Mouse (Mus musculus): ENCODE measurements around the gene Trim47.
A peak's percentile ranks its signal among the peaks of the same experiment; 100 is the strongest.

Trim47 gene

DNA sequence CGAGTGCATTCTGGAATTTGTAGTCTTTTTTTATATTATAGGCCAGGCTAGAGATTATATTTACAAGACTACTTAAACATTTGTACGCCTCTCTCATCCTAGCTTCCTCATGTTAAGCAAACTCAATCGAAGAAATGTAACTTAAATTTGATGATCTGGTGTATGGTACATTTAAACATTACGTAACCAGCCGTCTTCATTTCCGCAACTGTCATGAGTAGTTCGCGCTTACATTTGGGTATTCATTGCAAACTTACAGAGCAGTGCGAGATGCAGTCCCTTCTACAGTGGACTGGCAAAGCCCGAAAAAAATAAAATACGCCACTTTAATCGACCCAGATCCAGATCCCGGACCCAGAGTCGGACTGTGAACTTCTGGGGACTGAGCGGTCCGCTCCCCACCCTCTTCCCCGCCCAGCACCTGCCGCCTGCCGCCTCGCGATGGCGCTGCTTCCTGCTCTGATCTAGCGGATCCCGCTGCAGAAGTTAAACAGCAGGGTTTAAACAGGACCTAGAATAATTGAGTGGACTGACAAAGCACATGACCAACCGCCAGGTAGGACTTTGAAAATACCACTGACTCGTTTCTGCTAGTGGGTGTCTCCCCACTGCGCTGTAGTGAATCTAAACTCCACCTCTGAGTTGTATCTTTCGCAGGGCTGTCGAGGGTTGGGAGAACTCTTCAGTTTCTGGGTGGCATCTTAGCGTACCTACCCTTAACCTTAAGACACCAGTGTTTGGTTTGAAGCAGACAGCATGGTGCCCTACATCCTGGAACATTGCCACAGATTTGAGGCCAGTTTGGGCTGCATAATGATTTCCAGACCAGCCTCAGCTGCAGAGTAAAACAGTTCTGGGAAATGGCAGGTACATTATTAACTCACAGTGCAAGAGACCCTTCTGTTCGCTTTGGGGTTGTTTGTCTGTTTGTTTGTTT, 39.5 kb downstream of the Trim47 start:
- DNase-seq: peak; percentile 92 to 94

DNA sequence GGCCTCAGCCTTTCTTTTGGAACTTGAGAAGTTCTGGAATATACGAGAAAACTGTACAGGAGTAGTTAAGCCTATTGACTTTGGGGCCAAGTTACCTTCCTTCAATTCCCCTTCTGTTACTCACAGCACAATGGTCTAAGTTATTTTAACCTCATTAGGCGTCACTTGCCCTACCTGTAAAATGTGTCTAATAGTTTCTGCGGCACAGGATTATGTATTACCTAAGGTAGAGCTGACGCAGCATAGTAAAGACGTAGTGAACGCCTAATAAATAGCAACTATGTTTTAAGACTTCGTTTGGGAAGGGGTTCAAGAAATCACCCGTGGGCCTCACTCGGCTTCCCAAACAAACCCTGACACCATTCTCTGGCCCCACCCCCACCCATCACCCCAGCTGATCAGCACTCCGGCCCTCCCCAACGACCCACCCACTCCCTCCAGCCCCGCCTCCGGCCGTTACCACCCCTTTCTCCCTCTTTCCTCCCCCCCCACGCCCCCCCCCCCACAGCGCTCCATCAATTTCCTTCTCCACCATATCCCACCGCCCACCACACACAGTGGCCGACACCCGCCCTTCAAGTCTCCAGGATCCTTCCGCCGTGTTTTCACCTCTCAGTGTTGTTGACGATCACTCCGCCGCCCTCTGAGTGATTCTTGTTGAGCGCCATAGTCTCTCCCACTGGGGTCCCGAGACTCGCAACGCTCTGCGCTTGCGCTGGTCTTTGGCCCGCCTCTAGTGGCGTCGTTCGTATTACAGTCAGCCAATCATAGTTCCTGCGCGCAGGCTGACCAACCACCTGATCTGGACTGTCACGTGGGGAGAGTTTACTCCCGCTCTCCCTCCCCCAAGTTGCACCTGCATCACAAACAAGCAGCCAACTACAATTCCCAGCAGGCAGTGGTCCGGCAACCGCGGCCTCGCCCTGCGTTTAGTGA, 40.5 kb downstream of the Trim47 start, which contains the start of gene Wbp2:
Wbp2 (minus strand) TSS at position 738 of the 936 bp plus-strand sequence.
- peak; percentile 94 to 99 for DNase-seq

DNA sequence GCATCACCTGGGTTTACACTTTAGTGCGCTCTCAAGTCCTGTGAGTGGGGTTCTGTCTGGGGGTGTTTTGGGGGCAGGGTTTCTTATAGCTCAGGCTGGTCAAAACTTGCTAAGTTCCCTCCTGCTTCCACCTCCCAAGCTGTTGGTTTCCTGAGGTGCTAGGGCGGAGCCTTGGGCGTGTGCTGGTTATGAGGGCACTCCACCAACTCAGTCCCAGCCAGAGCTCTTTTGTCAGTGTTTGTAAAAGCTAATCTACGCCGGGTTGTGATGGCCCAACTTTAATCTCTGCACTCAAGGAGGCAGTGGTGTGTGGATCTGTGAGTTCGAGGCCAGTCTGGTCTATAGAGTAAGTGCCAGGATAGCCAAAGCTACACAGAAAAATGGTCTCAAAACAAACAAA, 42.8 kb downstream of the Trim47 start:
- no peak for DNase-seq

DNA sequence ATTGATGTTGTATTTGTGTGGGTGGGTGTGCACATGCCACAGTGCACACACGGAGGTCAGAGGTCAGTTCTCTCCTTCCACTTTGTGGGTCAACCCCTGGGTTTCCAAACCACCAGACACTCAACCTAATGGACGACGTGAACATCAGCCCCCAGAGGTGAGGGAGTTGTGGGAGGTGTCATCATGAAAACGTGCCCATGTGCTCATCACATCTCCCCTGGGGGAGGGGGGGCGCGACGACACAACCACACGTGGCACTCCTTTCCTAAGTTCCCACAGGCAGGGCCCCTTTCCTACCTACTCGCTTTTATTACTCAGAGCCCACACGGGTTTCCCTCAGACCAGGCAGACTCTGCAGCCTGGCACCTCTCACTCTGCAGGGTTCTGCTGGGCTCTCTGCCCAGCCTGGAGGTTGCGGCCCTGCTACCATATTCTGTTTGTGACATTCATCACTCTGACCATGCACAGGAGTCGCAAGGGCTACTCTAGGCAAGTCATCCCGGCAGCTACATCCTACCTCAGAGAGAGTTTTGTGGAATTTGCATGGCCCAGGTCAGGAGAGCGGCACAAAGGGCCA, 43.8 kb downstream of the Trim47 start:
- DNase-seq: peak in 1 of 2 experiments; percentile 37

DNA sequence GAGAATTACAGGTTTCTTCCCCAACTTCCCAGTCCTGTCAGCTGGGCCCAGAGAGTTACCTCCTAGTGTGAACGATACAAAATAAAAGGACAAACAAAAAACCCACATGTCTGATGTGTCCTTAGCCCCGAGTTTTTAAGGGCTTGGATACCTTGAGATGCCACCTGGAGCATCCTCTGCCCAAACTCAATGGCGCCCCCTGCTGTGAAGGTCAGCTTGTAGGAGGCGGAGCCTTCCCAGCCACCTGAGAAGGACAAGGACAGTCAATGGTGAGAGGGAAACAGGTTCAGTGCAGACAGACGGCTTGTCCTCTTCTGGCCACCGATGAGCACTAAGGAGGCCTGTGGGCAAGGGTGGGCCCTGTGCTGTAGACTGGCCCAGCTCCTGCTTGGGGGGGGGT, 45.9 kb downstream of the Trim47 start:
- peak; percentile 79 to 80 for DNase-seq

DNA sequence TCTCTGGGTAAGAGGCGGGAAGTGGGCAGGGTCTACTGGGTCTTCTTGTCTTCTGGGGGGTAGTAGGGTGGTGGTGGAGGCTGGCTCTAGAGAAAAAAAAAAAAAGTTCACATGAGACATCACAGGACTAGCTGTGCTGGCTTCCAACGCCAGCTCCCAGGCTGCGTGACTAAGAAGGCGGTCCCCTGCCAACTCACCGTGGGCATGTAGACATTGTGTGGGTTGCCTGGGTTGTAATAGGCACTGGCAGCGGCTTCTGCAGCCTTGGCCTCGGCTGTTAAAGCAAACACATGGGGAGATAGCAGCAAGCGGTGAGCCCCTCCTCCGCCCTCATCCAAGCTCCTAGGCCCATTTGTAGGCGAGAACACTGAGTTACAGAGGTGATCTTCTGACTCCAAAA, 47.5 kb downstream of the Trim47 start:
- DNase-seq: peak; percentile 62 to 66

DNA sequence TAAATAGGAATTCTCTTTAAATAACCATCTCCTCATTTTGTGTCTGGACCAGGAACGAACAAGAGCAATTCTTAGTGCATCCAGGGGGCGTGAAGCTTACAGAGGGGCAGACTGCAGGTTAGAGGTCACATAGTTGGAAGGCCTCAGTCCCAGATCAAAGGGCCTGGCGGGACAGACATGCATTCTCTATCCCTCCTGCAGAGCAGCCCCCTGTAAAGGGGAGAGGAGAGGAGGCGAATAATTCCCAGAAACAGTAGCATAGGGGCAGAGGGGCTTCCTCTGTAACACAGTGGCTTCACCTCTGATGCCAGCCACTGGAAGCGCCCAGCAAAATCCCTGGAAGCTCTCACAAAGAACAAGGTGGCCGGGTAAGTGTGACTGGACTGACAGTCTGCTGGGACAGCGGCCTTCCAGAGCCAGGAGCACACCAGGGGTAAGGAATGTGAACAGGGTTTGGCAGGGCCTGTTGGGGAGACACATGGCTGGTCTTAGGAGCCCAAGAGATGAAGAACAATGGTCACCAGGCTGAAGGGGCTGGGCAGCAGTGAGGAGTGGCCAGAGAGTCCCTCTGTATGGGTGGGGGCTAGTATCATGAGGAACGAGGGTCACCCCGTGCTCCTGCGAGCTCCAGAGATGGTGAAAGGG, 48.2 kb downstream of the Trim47 start:
- peak in 1 of 2 experiments; percentile 36 for DNase-seq

DNA sequence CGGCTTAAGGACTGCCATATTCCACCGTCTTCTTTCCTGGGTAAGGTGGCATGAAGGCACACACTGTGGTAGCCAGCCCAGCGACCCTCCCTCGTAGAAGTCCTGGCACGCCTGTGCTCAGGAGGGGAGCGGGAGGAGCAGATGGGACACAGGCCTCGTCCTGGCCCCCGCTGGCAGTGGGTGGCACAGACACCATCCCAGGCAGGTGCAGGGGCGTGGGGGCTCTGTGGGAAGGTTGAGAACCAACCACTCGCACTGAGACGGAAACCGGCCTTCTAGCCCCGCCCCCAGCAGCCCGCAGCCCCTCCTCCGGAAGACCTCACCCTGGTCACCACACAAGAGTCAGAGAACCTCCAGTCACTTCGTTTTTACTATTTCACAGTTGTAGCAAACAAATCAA, 48.8 kb downstream of the Trim47 start:
- DNase-seq: no peak

DNA sequence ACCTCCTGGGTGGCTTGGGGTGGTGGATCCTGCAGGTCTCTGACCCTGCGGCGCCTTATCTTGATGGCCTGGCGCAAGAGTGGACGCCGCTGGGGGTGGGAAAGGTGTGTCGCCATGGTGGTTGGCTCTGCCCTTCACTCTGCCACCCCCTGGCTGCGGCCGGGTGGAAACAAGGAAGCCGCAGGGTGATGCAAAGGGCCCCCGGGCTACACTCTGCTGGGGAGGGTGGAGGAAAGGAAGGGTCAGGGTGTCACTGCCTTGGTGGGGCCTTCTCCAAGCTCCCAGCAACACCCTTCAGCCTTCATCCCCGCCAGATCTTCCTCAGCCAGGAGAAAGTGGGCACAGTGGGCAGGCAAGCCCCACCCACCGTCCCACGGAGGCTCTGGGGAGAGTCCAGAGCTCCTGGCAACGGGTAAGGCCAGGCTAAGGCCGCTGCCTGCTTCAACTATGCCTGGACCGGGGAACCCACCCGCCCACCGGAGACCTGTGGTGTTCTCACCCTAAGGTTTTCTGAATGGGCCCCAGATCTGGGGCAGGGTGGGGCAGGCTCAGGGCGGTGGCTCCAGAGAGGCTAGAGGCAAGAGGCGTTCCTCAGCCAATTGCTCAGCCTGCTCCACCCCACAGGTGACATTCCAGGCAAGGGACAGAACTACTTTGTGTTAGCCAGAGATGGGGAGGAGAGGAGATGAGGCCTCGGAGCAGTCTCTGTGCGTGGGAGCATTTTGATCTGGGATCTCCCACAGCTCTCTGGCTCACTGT, 49.4 kb downstream of the Trim47 start, which contains the start of gene Unc13d:
Unc13d (minus strand) TSS at position 516 of the 759 bp plus-strand sequence.
- peak in 1 of 2 experiments; percentile 42 for DNase-seq

DNA sequence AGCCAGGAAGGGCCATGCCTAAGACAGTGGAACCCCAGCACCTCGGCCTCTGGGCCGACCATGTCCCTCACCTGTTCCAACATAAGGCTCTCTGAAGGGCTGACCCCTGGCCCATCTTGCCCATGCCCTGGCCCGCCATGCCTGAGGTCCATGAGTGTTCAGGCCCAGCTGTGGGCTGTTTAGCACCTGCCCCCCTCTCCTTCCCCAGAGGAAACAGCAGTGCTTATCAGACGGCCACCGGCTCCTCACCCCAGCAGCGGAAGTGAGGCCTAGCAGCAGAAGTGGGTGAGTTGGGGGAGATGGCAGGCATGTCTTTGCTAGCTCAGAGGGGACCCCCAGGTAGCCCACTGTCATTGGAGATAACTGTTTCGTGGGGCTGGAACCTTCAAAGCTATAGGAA, 50.2 kb downstream of the Trim47 start:
- peak in 1 of 2 experiments; percentile 17 for DNase-seq

DNA sequence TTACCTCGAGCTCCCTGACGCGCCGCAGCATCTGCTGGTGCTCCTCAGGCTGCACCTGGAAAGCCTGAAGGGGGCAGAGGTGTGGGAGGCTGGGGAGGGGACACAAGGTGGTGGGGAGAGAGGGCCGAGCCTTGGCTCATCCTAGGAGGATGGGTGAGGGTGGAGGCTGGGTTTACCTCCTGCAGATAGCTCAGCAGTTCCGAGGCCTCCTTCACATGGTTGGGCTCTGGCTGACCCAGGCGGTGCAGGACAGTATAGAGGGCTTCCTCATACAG, 50.8 kb downstream of the Trim47 start:
- peak in 1 of 2 experiments; percentile 5 for DNase-seq

DNA sequence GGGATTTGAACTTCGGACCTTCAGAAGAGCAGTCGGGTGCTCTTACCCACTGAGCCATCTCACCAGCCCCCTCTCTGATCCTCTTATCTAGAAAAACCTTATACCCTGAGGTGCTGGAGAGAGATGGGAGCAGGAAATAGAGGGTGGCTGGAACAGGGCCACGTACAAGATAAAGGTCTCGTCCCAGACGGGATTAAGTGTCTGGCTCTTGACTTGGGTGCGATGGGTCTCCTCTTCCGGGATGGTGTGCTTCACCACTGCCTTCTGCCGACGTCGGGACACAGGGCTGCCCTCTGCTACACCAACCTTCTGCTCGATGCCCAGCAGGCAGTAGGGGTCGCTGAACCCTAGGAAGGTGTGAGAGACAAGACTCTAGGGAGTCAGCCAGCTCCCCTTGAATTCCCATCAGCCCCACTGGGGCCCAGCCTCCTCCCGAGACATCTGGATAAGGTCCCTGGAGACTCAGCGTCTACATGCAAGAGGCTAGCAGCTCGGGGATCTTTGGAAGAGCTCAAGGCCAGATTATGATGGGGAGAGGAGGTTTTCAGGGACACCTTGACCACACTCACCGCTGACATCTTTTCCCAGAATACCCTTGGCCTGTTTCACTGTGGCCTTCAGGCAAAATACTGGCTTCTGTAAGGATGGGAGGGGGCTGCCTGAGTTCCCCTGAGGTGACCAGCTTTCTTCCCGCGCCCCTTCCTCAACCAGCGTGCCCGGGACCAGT, 51.3 kb downstream of the Trim47 start:
- no peak for DNase-seq

DNA sequence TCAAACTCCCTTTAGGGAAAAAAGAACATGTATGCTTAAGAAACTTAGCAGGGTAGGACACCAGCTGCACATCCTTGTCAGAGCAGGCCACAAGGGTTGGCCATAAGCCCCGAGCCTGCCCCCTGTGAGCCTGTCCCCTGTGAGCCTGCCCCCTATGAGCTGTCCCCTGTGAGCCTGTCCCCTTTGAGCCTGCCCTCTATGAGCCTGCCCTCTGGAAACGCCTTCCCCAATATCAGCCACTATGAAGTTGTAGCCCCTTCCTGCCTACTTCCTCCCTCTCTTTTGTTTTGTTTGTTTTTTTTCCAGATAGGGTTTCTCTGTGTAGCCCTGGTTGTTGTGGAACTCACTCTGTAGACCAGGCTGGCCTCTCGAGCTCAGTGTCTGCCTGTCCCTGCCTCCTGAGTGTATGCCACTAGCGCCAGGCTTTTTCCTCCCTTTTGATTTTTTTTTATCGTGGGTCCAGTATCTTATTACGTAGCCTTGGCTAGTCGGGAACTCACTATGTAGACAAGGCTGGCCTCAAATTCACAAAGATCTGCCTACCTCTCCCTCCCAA, 52.5 kb downstream of the Trim47 start:
- DNase-seq: no peak

DNA sequence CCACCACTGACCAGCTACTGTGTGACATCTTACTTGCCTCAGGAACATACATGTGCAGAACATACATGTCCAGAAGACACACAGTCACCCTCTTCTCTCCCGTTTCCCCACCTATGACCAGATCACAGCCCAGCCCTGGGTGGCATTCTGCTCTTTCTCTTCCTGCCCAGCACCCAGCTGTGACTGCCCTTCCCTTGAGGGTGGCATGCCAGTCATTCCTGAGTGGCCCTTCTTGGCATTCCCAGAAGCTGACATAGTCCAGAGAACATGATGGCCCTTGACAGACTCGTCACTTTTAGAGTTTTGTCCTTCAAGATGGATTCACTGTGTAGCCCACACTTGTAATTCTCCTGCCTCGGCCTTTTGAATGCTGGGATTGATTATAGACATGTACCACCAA, 54.4 kb downstream of the Trim47 start:
- DNase-seq: no peak

DNA sequence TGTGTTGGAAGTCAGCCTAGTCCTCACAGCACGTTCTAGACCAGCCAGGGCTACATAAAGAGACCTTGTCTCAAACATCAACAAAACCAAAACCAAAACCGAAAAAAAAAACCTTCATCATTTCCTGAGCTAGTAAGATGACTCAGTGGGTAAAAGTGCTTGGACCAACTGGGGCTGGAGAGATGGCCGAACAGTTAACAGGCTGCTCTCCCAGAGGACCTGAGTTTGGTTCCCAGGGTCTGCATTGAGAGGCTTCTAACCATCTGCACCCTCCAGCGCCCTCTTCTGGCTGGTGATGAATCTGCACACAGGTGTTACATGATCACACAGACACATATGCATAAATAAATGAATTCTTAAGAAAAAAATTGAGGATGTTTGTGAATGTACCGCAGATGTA, 55.5 kb downstream of the Trim47 start:
- DNase-seq: no peak

DNA sequence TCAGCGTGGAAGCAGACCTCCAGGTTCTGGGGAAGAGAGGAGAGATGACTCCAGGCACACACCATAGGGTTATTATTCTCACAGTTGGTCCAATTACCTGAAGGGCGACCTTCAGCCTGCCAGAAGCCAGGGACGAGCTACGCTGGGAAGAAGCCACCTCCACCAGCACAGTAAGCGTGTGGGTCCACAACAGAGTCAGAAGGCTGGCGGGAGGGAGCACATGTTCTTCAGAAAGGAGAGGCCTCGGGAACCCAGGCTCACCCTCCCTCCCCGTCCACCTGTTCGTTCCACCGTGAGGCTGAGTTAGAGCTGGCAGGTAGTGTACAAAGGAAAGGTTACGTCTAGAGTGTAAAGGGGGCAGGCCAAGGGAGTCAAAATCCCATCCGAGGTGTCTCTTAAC, 61.7 kb downstream of the Trim47 start:
- peak in 1 of 2 experiments; percentile 44 for DNase-seq

DNA sequence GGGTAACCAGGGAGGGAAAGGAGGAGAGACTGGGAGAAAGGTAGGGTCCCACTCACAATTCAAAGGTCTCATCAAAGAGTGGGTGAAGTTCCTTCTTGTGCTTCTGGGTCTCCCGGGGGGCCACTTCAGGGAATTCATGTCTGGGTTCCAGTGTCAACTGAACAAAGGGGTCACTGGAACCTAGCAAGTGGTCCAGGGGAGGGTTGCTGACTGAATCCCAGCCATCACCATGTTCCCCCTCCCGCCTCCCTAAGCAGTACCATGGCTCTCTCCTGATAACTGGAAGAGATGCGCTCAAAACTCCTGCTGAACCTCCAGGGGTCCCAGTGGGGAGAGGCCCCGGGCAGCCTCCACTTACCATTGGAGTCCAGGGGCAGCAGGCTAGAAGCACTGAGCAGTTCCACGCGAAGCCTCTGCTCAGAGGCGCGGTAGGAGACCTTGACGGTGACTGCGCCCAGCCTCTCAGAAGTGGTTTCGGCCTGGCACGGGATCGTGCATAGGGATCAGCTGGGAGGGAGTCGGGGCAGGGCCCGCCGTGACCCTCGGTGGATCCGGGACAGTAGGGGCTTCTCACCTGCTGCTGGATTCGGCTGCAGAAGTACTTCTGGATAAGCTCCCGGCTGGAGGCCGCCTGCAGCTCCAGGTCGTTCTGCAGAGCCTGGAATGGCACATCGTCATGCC, 62.7 kb downstream of the Trim47 start:
- DNase-seq: peak in 1 of 2 experiments; percentile 55

DNA sequence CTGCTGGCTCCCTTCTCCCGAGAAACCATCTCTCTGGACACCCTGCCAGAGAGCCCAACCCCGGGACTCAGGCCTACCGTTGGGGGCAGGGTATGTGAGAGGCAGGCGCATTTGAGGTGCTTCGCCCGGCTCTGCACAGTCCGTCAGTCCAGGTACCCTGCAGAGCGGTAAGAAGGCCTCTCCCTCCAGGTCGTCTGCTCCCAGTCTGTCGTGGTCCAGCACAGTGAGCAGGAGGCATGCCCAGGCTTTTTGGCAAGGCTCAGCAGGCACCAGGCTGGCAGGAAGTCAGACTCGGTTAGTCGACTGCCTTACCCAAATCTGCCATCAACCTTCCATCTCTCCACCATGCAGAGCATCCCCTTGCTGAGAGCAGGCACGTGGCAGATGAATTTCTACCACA, 63.4 kb downstream of the Trim47 start:
- DNase-seq: peak; percentile 94 to 98

DNA sequence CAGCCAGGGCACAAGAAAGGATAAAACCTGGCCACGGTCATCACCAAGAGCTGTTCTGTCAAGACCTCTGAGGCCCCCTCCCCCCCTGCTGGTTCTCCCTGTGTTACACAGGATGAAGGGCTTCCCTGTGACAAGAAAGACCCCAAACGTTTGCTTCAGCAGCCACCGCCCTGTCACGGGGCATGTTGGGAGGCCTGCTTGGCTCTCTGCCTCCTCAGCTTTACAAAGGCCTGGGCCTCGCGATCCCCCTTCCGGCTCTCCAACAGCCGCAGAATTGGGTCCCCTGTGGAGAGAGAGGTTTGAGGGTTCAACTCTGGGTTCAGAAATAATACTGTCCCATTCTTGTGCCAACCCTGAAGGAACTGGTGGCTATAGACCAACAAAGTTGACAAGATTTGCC, 64.5 kb downstream of the Trim47 start:
- peak in 1 of 2 experiments; percentile 56 for DNase-seq

Data from cerebellum, adult 18-20 months (tissue).